Mouse (Mus musculus) WW6 (cell line): ENCODE measurements around the gene Psrc1.

Experiments used
- DNase-seq: peaks from one replicate; pipeline ENCODE4 v3.0.0-alpha.2; 2013; ENCODE audit warnings: low read depth, low spot score

The Psrc1 gene

DNA sequence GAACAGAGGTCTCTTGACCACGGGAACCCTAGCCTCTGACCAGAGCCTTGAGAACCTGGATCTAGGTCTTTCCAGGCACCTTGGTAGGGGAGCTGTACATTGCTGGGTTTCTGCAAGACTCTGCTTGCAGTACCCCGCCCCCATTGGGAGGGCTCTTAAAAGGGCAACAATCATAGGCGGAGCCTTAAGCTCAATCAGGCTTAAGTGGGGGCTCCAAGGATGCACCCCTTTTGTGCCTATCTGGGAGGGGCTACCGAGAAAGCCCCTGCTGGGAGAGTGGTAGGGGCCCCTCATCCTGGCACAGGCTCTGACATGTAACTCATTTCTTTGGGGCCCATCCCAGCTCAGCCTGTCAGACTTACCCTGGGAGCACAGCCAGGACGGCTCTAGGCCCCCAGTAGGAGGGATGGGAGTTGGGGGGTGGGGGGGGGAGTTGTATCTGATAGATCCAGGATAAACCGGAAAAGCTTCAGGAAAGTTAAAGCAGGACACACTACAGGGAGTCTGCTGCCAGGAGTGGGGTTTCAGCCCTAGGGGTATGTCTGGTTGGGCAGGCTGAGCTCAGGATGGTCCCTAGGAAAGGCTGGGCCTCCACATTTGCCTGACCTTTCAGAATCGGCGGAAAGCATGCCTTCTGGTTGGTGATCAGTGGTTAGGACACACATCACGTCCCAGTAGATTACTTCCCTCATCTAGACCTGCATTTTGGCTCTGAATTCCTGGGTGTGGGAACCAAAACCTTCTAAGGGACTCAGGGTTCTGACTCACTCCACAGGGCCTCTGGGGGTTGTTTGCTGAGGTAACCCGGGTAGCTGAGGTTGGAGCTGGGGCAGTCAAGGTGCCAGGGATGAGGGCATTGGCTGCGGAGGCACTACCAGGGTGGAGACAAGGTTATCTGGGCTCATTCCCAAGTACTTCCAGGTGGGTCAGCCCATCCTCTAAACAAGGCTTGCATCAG, 40.5 kb downstream of the Psrc1 start:
- no peak for DNase-seq

DNA sequence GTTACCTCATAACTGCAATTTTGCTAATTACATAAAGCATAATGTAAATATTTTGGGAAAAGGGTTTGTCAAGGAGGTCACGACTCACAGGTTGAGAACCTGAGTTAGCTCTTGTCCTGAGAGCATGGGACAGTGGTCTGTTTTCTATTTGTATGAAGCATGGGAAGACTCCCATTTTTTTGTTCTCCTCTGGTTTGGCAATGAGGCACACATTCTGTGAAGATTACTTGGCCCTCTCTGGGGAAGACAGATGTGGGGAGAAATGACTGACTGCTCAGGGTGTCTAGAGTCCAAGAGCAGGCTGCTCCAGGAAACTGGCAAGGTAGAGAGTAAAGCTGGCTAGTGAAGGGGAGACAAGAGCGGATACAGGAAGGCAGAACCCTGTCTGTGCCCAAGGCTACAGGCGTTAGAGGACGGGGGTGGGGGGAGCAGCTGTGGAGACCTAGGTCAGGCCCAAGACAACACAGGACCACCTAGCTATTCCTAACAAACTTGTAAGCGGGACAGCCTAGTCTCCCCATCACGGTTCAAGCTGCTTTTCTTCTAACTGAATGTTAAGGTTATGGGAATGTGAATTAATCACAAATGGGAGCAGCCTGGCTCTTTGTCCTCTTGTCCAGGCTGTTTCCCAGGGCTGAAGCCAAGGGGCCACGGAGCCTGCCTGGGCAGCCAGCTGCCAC, 41.4 kb downstream of the Psrc1 start:
- DNase-seq = no peak

DNA sequence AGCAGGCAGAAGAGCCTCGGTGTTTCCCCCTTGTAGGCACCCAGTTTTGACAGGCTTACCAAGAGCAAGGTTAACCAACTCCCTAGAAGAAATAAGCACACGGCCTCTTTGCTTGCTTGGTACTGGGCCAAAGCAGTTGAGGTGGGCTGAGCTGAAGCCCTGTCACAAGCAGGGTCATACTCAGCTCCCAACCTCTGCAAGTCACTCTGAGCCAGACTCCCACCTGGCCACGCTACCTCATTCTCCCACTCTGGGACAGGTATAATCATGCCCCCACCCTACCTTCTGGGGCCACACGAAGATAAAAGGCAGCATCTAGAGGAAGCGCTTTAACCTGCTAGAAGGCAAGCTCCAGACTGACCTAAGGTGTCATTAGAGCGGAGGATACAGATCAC, 42.0 kb downstream of the Psrc1 start:
- no peak for DNase-seq

DNA sequence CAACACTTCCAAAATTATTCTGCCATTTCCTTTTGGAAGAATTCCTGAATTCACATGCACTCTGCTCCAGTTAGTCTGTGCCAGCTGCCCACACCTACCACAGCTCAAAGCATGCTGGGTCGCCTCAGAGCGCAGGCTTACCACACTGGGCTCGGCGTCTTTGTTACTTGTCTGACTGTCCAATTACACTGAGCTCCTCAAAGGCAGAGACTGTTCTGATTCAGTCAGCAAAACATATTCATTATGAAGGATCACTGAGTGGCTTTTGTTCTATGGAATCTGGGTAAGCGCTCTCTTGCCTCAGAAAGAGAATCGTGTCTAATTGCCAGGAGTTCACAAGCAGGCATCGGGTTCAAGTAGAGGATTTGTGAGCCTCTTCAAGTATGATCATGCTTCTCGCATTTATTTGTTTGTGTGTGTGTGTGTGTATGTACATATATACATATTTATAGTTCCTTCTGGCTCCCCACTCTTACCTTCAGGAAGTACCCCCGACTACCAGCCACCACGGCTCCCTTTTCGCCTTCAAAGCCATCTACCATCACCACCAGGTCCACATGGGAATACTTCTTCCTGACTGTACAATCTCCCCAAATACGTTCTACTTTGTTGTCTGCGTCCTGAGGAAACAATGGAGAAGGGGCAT, 49.0 kb downstream of the Psrc1 start:
- no peak for DNase-seq

DNA sequence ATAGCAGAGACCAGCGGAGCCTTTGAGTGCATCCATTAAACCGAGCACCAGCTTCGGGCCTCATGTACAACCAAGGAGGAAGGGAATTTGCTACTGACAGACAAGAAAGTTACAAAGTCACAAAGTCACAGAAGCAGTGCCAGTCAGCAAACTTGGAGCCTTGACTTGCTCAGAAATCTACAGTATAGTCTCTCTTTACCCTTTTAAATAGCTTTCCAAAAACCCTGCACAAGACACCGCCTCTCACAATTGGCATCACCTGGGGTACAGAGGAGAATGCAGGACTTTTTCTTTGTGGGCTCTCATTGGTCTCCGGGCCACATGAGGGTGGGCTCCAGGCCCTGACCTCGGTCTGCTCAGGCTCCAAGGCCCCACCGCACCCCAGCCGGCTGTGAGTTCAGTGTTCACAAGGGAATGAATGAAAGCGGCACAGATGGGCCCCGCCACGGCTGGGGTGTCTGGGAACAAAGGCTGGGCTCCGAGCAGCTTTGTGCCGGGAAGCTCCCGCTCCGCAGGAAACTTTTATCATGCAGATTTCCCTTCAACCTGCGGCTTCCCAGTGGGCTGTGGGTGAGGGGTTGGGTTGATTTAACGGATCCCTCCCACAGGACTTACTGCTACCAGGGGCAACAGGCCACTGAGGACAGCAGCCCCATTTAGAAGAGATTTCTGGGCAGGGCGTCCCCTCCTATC, 49.7 kb downstream of the Psrc1 start:
- peak; percentile 77 for DNase-seq

- no peak for DNase-seq
Observed at GRCm38 (mm10) chr3:108433881-108434495, 50.3 kb downstream of the Psrc1 start.

DNA sequence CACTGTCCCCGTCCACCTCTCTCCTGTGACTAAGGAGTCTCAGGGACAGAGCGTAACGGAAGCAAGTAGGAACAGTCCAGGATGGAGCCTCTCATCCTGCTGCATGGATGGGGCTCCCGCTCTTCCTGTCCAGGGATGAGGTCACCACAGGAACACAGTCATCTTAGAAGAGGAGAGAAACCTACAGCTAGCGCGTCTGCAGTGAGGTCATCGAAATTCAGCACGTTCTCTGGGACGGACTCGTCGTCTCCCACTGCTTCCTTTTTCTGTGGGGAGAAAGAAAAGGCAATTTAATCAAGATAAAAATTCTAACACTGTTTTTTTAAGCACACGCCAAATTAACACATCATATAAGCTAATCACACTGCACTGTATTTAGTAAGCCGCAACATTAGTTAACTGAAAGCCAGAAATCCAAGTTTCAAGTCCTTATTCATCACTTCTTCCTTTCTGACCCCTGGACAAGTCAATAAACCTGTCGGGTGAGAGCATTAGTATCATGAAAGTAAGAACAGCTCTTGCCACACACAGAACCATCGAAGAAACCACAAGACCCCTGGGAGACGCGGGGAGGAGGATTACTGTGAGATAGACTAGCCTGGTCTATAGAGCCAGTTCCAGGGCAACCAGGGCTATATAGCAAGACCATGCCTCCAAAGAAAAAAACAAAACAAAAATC, 52.2 kb downstream of the Psrc1 start:
- DNase-seq = no peak

GRCm38 (mm10) chr3:108436380-108436714, 52.7 kb downstream of the Psrc1 start:
- no peak for DNase-seq
